Mouse (Mus musculus) ES-Bruce4 (cell line): ENCODE measurements at regions not wholly inside any gene's neighbourhood (a gene's known extent, or its start where the extent isn't known, plus 50 kb on each side); places are given as distances from the start of the nearest gene placed in this dataset.
A peak's percentile ranks its signal among the peaks of the same experiment; 100 is the strongest.

Experiments
- H3K27ac ChIP-seq: 2 replicates; pipeline ENCODE4 v1.5.1; 2012; ENCODE audit warnings: low read length, inconsistent platforms; ENCODE audit not compliant: insufficient read depth
- H3K27me3 ChIP-seq: 2 replicates; pipeline ENCODE4 v1.6.1; 2012; ENCODE audit warnings: mild to moderate bottlenecking, low read length, inconsistent platforms; ENCODE audit not compliant: control insufficient read depth, poor library complexity, insufficient read depth, severe bottlenecking
- H3K36me3 ChIP-seq: 2 replicates; pipeline ENCODE4 v1.6.1; 2012; ENCODE audit warnings: inconsistent platforms, mild to moderate bottlenecking, low read length, moderate library complexity; ENCODE audit not compliant: control insufficient read depth, poor library complexity, insufficient read depth, severe bottlenecking
- H3K4me1 ChIP-seq: one replicate; pipeline ENCODE4 v1.8.1; 2011; ENCODE audit warnings: low read length; ENCODE audit not compliant: control insufficient read depth, insufficient read depth
- H3K4me3 ChIP-seq: 2 replicates; pipeline ENCODE4 v1.5.1; 2011; ENCODE audit warnings: low read depth, mild to moderate bottlenecking, low read length
- H3K9ac ChIP-seq: 2 replicates; pipeline ENCODE4 v1.6.1; 2012; ENCODE audit warnings: low read depth, mild to moderate bottlenecking, inconsistent platforms; ENCODE audit not compliant: poor library complexity, severe bottlenecking
- H3K9me3 ChIP-seq: replicated peaks from 2 replicates; pipeline ENCODE4 v1.6.1; 2012; ENCODE audit warnings: mild to moderate bottlenecking, low read length, inconsistent platforms; ENCODE audit not compliant: control insufficient read depth, poor library complexity, insufficient read depth, severe bottlenecking
- CTCF ChIP-seq: IDR thresholded peaks from one replicate; pipeline ENCODE4 v1.8.1; 2011; ENCODE audit warnings: low read depth, low read length
- EP300 ChIP-seq: IDR thresholded peaks from 2 replicates; pipeline ENCODE4 v1.6.1; 2011; ENCODE audit warnings: low read depth, low read length; ENCODE audit not compliant: insufficient read depth
- POLR2A ChIP-seq: IDR thresholded peaks from one replicate; pipeline ENCODE4 v1.8.1; 2011; ENCODE audit warnings: low read length; ENCODE audit not compliant: insufficient read depth

DNA sequence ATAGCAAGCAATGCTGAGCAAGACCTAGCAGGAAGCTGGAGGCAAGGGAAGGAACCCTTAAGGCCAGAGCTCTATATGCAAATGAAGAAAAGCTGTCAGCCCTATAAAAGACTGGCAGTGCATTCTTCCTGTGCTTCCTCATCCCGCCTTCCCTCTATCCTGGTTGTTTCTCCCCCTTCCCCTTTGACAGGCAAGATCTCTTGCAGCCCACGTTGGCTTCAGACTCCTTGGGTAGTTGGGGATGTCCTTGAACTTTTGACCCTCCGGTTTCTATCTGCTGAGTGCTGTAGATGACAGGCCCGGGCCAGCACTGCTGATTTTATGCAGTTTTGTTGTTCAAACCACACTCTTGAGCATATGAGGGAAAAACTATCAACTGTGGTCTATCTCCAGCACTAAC, 68.1 kb downstream of the Phlda1 start:
- Histone ChIP-seq H3K27ac (peak overlapping the region; percentile 92), H3K36me3 (no peaks in the 10 kb centered on the region), H3K4me3 (no peak overlapping the region), H3K9ac (no peak overlapping the region), H3K4me1 (peaks cover 6% of the 10 kb centered on the region), H3K27me3 (no peaks in the 10 kb centered on the region), H3K9me3 (no peaks in the 10 kb centered on the region; the same call in 1 of the 2 replicates)
- no peak for TF ChIP-seq POLR2A
- peak; percentile 73 for TF ChIP-seq EP300
- TF ChIP-seq CTCF = no peak

DNA sequence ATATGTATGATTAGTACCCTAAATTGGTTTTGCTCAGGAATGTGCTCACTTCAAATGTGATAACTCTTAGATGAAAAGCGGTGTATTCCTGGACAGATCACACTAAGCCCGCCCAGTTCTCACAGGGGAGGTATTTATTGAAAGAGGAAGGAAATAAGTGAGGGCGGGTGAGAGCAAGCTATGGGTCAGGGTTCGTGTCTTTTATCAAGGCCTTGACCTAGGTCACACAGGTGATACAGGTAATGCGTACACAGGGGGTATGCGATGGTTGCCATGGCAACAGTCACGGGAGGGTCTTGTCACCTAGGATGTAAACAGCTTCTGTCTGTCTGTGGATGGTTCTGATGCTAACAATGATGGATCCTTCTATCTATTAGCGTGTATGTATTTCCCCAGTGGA, 68.7 kb downstream of the Phlda1 start:
- H3K27ac ChIP-seq = peak overlapping the region; percentile 92
- H3K36me3 ChIP-seq = no peaks in the 10 kb centered on the region
- no peaks in the 10 kb centered on the region for H3K27me3 ChIP-seq
- H3K4me3 ChIP-seq = no peak overlapping the region
- H3K9me3 ChIP-seq = no peaks in the 10 kb centered on the region; the same call in 1 of the 2 replicates
- H3K4me1 ChIP-seq = peaks cover 6% of the 10 kb centered on the region
- no peak overlapping the region for H3K9ac ChIP-seq
- TF ChIP-seq POLR2A (no peak), CTCF (no peak), EP300 (peak; percentile 88)

DNA sequence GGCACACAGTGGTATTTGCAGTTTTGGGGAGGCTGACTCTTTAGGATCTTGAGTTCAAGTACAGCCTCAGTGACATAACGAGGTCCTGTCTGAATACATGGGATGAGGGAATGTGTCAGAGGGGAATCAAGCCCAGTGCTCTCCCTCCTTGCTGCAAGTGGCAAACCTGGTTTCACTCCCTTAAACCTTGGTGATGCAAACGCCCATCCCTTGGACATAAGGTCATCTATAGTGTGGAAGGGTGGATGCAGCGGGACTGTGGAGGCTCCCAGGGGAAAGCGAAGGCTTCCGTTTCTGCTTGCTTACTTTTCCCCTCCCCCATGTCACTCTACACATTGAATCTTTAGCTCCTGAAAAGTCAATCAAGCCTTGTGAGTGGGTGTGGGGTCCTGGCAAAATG, 69.2 kb downstream of the Phlda1 start:
- TF ChIP-seq EP300 (no peak), CTCF (no peak), POLR2A (no peak)
- no peak overlapping the region for H3K4me3 ChIP-seq
- peaks cover 6% of the 10 kb centered on the region for H3K4me1 ChIP-seq
- H3K9me3 ChIP-seq = no peaks in the 10 kb centered on the region; the same call in 1 of the 2 replicates
- H3K9ac ChIP-seq = no peak overlapping the region
- H3K27me3 ChIP-seq = no peaks in the 10 kb centered on the region
- H3K36me3 ChIP-seq = no peaks in the 10 kb centered on the region
- peak overlapping the region; percentile 92 for H3K27ac ChIP-seq

DNA sequence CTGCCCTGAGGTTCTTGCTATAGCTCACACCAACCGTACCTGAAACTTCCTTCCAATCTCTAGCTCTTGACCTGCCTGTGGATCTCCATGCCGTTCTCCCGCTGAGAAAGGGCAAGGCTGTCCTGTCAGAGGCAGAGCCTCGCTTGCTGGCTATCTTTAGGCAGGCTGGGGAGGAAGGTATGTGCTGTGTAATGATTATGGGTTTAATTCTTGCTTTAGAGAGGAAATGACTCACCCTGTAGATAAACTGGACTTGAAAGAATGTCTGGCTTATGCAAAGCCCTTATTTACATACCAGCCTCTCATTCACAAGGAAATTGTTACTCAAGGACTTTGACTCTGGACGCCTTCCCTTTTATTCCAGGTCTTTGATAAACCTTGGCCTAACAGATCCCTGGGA, 69.8 kb downstream of the Phlda1 start:
- TF ChIP-seq CTCF (no peak), POLR2A (no peak), EP300 (0 out of 2 replicates have a peak, but pooled peaks have one; percentile 54)
- Histone ChIP-seq H3K27ac (peak overlapping the region; percentile 92), H3K4me1 (peaks cover 6% of the 10 kb centered on the region), H3K27me3 (no peaks in the 10 kb centered on the region), H3K4me3 (no peak overlapping the region), H3K36me3 (no peaks in the 10 kb centered on the region), H3K9ac (no peak overlapping the region), H3K9me3 (no peaks in the 10 kb centered on the region; the same call in 1 of the 2 replicates)

DNA sequence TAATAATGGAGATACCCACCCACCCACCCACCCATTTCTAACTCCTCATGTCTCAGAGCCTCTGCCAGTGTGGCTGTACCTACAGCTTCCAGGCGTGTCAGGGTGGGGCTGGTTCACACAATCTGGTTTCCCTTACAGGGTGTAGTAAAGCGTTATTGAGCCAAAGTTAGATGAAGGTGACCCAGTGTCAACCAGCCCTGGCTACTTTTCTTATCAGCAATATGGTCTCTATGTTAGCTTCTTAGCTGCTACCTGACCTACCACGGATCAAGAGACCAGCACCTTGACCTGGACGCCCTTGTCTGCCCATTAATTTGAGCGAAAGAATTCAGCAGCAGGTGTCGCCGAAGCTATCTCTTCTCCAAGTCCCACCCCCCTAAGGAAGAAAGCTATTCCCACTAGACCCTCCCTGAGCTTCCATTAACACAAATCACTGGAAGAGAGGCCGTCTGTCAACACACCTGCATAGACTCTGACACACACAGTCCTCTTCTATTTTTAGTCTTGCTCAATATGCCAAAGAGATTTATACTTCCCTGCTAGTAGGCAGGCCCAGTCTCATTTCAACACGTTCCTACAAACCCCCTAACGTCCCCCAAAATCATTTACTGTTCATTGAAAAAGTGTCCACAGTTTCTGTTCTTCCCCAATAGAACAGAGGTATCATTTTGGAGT, 70.4 kb downstream of the Phlda1 start:
- no peak overlapping the region for H3K9ac ChIP-seq
- TF ChIP-seq EP300 = no peak
- no peak for TF ChIP-seq POLR2A
- TF ChIP-seq CTCF = no peak

DNA sequence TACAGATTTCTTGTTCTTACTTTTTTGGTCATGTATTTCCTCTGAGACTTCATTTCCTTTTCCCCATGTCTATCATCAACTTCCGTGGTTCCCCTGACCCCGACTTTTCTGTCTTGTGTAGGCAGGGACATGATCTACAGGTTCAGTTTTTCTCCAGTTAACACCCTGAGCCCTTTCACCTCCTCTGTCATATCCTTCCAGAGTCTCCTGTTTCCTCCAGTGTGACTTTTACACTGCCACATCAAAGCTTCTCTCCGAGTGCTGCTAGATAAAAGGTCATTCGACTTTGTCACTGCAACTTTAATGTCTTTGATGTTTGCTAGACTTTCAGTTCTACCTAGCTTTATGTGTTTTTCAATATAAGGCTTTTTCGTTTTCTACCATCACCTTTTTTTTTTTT, 72.5 kb downstream of the Phlda1 start:
- Histone ChIP-seq H3K36me3 (no peaks in the 10 kb centered on the region), H3K27me3 (no peaks in the 10 kb centered on the region), H3K4me1 (peaks cover 6% of the 10 kb centered on the region), H3K9ac (no peak overlapping the region), H3K27ac (no peak overlapping the region), H3K9me3 (no peaks in the 10 kb centered on the region), H3K4me3 (no peak overlapping the region)
- TF ChIP-seq EP300 = no peak
- TF ChIP-seq POLR2A = no peak
- no peak for TF ChIP-seq CTCF

More for the DNA sequence above, 70.4 kb downstream of the Phlda1 start:
- no peaks in the 10 kb centered on the region for H3K27me3 ChIP-seq
- no peaks in the 10 kb centered on the region for H3K36me3 ChIP-seq
- H3K27ac ChIP-seq = peak overlapping the region; percentile 76; the same call in 1 of the 2 replicates
- H3K4me1 ChIP-seq = peaks cover 6% of the 10 kb centered on the region
- no peak overlapping the region for H3K4me3 ChIP-seq
- H3K9me3 ChIP-seq = no peaks in the 10 kb centered on the region; the same call in 1 of the 2 replicates
